Mouse (Mus musculus) limb, embryonic 15.5 days (tissue): ENCODE data around the gene Sdhb. TPM values are rescaled to one million over a fixed set of nuclear protein-coding genes. Genes with fewer than 3 reads are reported as not detected.

Experiments
- ATAC-seq: fragments of 200-750 bp; cut with Nextera tagmentation; 2 replicates; pipeline ENCODE4 v1.8.0; 2017; ENCODE audit warnings: low read depth, moderate TSS enrichment; ENCODE audit not compliant: insufficient number of reproducible peaks, low FRiP score, low TSS enrichment
- H3K27ac ChIP-seq: fragments of 300-500 bp; sonication (generic); 2 replicates; pipeline ENCODE4 v1.5.1; 2015; ENCODE audit warnings: moderate library complexity, mild to moderate bottlenecking, inconsistent platforms
- H3K27me3 ChIP-seq: fragments of 300-500 bp; sonication (generic); 2 replicates; pipeline ENCODE4 v1.6.1; 2015; ENCODE audit warnings: inconsistent platforms
- H3K36me3 ChIP-seq: fragments of 300-500 bp; sonication (generic); 2 replicates; pipeline ENCODE4 v1.6.1; 2015; ENCODE audit warnings: inconsistent platforms
- H3K4me1 ChIP-seq: fragments of 300-500 bp; sonication (generic); 2 replicates; pipeline ENCODE4 v1.6.1; 2015; ENCODE audit warnings: inconsistent platforms
- H3K4me2 ChIP-seq: fragments of 300-500 bp; sonication (generic); 2 replicates; pipeline ENCODE4 v1.6.1; 2015; ENCODE audit warnings: mild to moderate bottlenecking, inconsistent platforms
- H3K4me3 ChIP-seq: fragments of 300-500 bp; sonication (generic); 2 replicates; pipeline ENCODE4 v1.5.1; 2015; ENCODE audit warnings: mild to moderate bottlenecking, inconsistent platforms
- H3K9ac ChIP-seq: fragments of 300-500 bp; sonication (generic); 2 replicates; pipeline ENCODE4 v1.6.1; 2015; ENCODE audit warnings: inconsistent platforms
- H3K9me3 ChIP-seq: fragments of 300-500 bp; sonication (generic); 2 replicates; pipeline ENCODE4 v1.6.1; 2016; ENCODE audit warnings: inconsistent platforms
- whole genome bisulfite sequencing: fragments of 180-500 bp; shearing (Covaris S2); methylation state at CpG from one replicate; pipeline ENCODE4 v1.1.7; 2015; 5-methylcytosine and 5-hydroxymethylcytosine counted together
- polyA plus RNA-seq: library from polyadenylated mRNA; unstranded; fragments of >200 nt; fragmentation: Nextera tagmentation; extraction: Ambion mirVana; gene quantifications from 2 replicates; pipeline ENCODE4 v1.2.1, GENCODE M21; 2015

Sdhb gene
- polyA plus RNA-seq, 1 experiment from 2014 or later, result 333 TPM

GRCm38 (mm10) chr4:141005983-141006382 lies 45.0 kb downstream of the Sdhb start:
- H3K9me3 ChIP-seq, result no peaks in the 10 kb centered on the region
- ATAC-seq, result no peak
- 79% methylated on average over 13 of the region's 13 CpGs for WGBS
- H3K4me1 ChIP-seq, result peaks cover 12% of the 10 kb centered on the region
- no peak overlapping the region for H3K4me2 ChIP-seq
- no peak overlapping the region for H3K27ac ChIP-seq
- H3K36me3 ChIP-seq, result peaks cover 69% of the 10 kb centered on the region
- H3K9ac ChIP-seq, result no peak overlapping the region
- no peak overlapping the region for H3K4me3 ChIP-seq
- H3K27me3 ChIP-seq, result no peaks in the 10 kb centered on the region

- no peaks in the 10 kb centered on the region for H3K27me3 ChIP-seq
- peaks cover 52% of the 10 kb centered on the region for H3K36me3 ChIP-seq
- ATAC-seq, result no peak
- peaks cover 29% of the 10 kb centered on the region for H3K4me1 ChIP-seq
- H3K27ac ChIP-seq, result peak overlapping the region; percentile 11; the same call in 1 of the 2 replicates
- no peak overlapping the region for H3K4me3 ChIP-seq
- no peak overlapping the region for H3K9ac ChIP-seq
- WGBS, result 84% methylated on average over 8 of the region's 8 CpGs
- no peak overlapping the region for H3K4me2 ChIP-seq
- H3K9me3 ChIP-seq, result no peaks in the 10 kb centered on the region
Observed at GRCm38 (mm10) chr4:141008028-141008427, 47.0 kb downstream of the Sdhb start.

GRCm38 (mm10) chr4:141010118-141010517 lies 49.1 kb downstream of the Sdhb start, which contains the start of gene Mfap2:
Gene Mfap2 (plus strand): TSS chr4:141010418.
- 14% methylated on average over 7 of the region's 7 CpGs for WGBS
- Histone ChIP-seq H3K9ac (peak within 1 kb of the TSS; percentile 84), H3K27me3 (no peaks in the 10 kb centered on the region), H3K27ac (peak within 1 kb of the TSS; percentile 91), H3K4me3 (peak within 1 kb of the TSS; percentile 71), H3K4me1 (peaks cover 48% of the 10 kb centered on the region), H3K36me3 (peaks cover 52% of the 10 kb centered on the region), H3K4me2 (peak within 1 kb of the TSS; percentile 60), H3K9me3 (no peaks in the 10 kb centered on the region)
- no peak for ATAC-seq

DNA sequence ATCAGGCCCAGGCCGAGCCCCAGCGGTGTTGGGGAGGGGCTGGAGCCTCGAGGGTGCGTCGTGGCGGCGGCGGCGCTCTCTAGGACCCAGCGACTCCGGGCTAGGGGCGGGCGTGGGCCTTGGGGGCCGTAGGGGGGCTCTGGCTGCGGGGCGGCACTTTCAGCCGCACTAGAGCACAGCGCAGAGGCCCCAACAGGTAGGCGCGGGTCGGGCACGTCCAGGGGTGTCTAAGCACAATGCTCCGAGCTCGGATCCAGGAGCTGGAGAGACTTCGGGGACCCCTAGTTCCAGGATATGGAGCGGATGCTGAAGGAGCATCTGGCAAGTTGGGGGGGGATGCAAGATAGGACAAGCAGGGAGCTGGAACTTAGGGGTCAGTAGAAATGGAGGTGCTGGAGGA lies 49.5 kb downstream of the Sdhb start:
- no peaks in the 10 kb centered on the region for H3K27me3 ChIP-seq
- peaks cover 52% of the 10 kb centered on the region for H3K4me1 ChIP-seq
- H3K27ac ChIP-seq, result peak overlapping the region; percentile 91
- H3K9me3 ChIP-seq, result no peaks in the 10 kb centered on the region
- H3K4me2 ChIP-seq, result peak overlapping the region; percentile 60
- ATAC-seq, result peak; percentile 80
- H3K9ac ChIP-seq, result peak overlapping the region; percentile 84
- H3K36me3 ChIP-seq, result peaks cover 52% of the 10 kb centered on the region
- H3K4me3 ChIP-seq, result peak overlapping the region; percentile 71
- under 1% methylated on average over 26 of the region's 26 CpGs for WGBS

DNA sequence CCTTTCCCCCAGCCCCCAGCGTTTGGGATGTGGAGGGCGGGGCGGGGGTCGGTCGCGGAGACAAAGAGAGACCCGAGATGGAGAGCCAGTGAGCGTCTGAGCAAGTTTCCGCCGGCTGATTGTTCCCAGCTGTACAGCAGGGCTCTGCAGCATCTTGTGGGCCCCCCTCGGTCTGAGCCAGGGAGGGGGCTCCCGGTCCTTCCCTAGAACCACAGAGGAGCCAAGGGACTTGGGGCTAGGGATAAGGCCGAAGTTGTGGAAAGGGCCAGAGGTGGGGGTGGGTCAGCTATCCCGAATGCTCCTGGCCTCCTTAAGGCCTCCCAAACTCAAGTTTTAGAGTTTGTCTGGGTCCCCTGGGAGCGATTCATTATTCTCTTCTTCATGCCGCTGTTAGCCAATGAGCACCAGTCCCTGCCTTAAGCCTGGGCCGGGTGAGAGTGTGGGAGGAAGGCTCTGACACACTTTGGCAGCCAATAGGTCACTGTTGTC lies 50.0 kb downstream of the Sdhb start:
- H3K9ac ChIP-seq, result peak overlapping the region; percentile 84
- peak overlapping the region; percentile 60 for H3K4me2 ChIP-seq
- no peaks in the 10 kb centered on the region for H3K9me3 ChIP-seq
- peak overlapping the region; percentile 71 for H3K4me3 ChIP-seq
- H3K4me1 ChIP-seq, result peaks cover 55% of the 10 kb centered on the region
- under 1% methylated on average over 17 of the region's 17 CpGs for WGBS
- H3K27ac ChIP-seq, result peak overlapping the region; percentile 91
- no peaks in the 10 kb centered on the region for H3K27me3 ChIP-seq
- H3K36me3 ChIP-seq, result peaks cover 52% of the 10 kb centered on the region
- ATAC-seq, result no peak

GRCm38 (mm10) chr4:141011556-141012328 lies 50.7 kb downstream of the Sdhb start:
- peak; percentile 56 for ATAC-seq
- Histone ChIP-seq H3K4me3 (peak overlapping the region; percentile 71), H3K27ac (peak overlapping the region; percentile 91), H3K4me2 (peak overlapping the region; percentile 60), H3K27me3 (no peaks in the 10 kb centered on the region), H3K9me3 (no peaks in the 10 kb centered on the region), H3K9ac (peak overlapping the region; percentile 84), H3K36me3 (peaks cover 52% of the 10 kb centered on the region), H3K4me1 (peaks cover 62% of the 10 kb centered on the region)
- 18% methylated on average over 14 of the region's 14 CpGs for WGBS

DNA sequence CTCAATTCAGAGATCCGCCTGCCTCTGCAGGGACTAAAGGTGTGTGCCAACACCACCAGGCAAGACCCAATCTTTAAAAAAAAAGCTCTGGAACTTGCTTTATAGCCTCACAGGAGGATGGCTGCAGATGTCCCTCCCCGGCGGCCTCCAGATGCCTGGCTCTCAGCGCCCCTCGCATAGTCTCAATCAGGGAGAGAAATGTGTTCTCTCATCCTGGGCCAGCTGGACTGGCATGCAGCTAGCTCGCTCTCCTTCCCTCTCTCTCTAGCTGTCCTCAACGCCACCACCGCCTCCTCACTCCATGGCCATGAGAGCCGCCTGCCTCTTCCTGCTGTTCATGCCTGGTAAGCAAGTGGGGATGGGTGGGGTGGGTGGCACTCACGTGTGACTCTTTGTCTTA lies 51.6 kb downstream of the Sdhb start:
- peak overlapping the region; percentile 91 for H3K27ac ChIP-seq
- WGBS, result 59% methylated on average over 10 of the region's 10 CpGs
- ATAC-seq, result no peak
- peaks cover 51% of the 10 kb centered on the region for H3K36me3 ChIP-seq
- H3K27me3 ChIP-seq, result no peaks in the 10 kb centered on the region
- H3K9ac ChIP-seq, result no peak overlapping the region
- H3K4me2 ChIP-seq, result peak overlapping the region; percentile 60
- H3K4me1 ChIP-seq, result peaks cover 70% of the 10 kb centered on the region
- no peaks in the 10 kb centered on the region for H3K9me3 ChIP-seq
- peak overlapping the region; percentile 71 for H3K4me3 ChIP-seq

- 66% methylated on average over 8 of the region's 8 CpGs for WGBS
- Histone ChIP-seq H3K4me2 (no peak overlapping the region), H3K36me3 (peaks cover 51% of the 10 kb centered on the region), H3K9me3 (no peaks in the 10 kb centered on the region), H3K4me3 (no peak overlapping the region), H3K27me3 (no peaks in the 10 kb centered on the region), H3K9ac (no peak overlapping the region), H3K4me1 (peaks cover 83% of the 10 kb centered on the region), H3K27ac (peak overlapping the region; percentile 52)
- no peak for ATAC-seq
Observed at GRCm38 (mm10) chr4:141014114-141014513, 53.1 kb downstream of the Sdhb start.

- ATAC-seq, result no peak
- no peak overlapping the region for H3K4me2 ChIP-seq
- 0 out of 2 replicates have a peak overlapping the region, but pooled peaks have one; percentile 65 for H3K27ac ChIP-seq
- H3K9ac ChIP-seq, result no peak overlapping the region
- H3K4me1 ChIP-seq, result peaks cover 86% of the 10 kb centered on the region
- no peaks in the 10 kb centered on the region for H3K27me3 ChIP-seq
- WGBS, result 85% methylated on average over 11 of the region's 11 CpGs
- no peak overlapping the region for H3K4me3 ChIP-seq
- H3K9me3 ChIP-seq, result no peaks in the 10 kb centered on the region
- H3K36me3 ChIP-seq, result peaks cover 54% of the 10 kb centered on the region
Observed at GRCm38 (mm10) chr4:141014856-141015255, 53.9 kb downstream of the Sdhb start.

DNA sequence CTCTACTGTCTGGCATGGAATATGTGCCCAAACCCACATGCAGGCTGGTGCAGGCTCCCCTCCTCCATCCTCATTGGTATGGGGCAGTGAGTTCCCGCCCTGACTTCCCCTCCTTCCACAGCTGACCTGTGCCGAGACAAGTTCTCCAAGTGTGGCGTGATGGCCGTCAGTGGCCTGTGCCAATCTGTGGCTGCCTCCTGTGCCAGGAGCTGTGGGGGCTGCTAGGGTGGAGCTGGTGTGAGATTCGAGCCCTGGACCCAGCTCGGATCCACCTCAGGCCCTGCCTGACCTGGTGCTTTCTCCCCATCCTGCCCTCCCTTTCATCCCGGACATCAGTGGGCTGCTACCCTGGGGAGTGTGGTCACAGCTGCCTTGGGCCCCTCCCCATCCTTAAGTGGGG lies 54.4 kb downstream of the Sdhb start:
- Histone ChIP-seq H3K9ac (no peak overlapping the region), H3K4me2 (no peak overlapping the region), H3K36me3 (peaks cover 54% of the 10 kb centered on the region), H3K4me1 (peaks cover 86% of the 10 kb centered on the region), H3K4me3 (no peak overlapping the region), H3K27me3 (no peaks in the 10 kb centered on the region), H3K27ac (peak overlapping the region; percentile 65; the same call in 1 of the 2 replicates), H3K9me3 (no peaks in the 10 kb centered on the region)
- 71% methylated on average over 7 of the region's 7 CpGs for WGBS
- ATAC-seq, result no peak

GRCm38 (mm10) chr4:141016311-141016710 lies 55.3 kb downstream of the Sdhb start:
- Histone ChIP-seq H3K27me3 (no peaks in the 10 kb centered on the region), H3K27ac (peak overlapping the region; percentile 65), H3K36me3 (peaks cover 54% of the 10 kb centered on the region), H3K4me1 (peaks cover 93% of the 10 kb centered on the region), H3K4me3 (no peak overlapping the region), H3K9me3 (no peaks in the 10 kb centered on the region), H3K9ac (no peak overlapping the region), H3K4me2 (no peak overlapping the region)
- WGBS, result 72% methylated on average over 9 of the region's 9 CpGs
- ATAC-seq, result no peak

GRCm38 (mm10) chr4:141017657-141018436 lies 56.8 kb downstream of the Sdhb start:
- peak overlapping the region; percentile 65 for H3K27ac ChIP-seq
- 80% methylated on average over 29 of the region's 29 CpGs for WGBS

More at GRCm38 (mm10) chr4:141017657-141018436, 56.8 kb downstream of the Sdhb start:
- no peaks in the 10 kb centered on the region for H3K9me3 ChIP-seq
- no peak overlapping the region for H3K4me3 ChIP-seq
- H3K4me2 ChIP-seq, result no peak overlapping the region
- ATAC-seq, result no peak
- peaks cover 89% of the 10 kb centered on the region for H3K4me1 ChIP-seq
- peaks cover 51% of the 10 kb centered on the region for H3K36me3 ChIP-seq
- no peaks in the 10 kb centered on the region for H3K27me3 ChIP-seq
- H3K9ac ChIP-seq, result no peak overlapping the region
